Mouse (Mus musculus) cerebellum, adult 11 months (tissue): ENCODE results near the gene Pdss1.
A peak's percentile ranks its signal among the peaks of the same experiment; 100 is the strongest.

Experiments
- DNase-seq: peaks from one replicate; pipeline ENCODE4 v3.0.0; 2022

Gene Pdss1

DNA sequence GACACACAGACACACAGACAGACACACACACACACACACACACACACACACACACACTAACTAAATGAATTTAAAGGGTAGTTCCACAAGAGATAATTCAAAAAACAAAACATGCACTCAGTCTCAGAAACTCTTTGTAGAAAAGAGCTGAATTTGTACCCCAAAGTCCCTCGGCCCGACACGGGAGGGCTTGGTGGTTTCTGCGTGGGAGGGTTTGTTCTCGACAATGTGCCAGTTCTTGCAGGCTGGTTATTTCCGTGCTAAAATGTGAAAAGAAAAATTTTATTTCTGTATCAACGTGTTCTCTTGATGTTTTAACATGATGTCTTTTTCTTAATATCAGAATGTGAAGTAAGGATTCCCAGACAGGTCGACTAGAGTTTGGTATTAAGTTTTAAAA is 66.9 kb downstream of the Pdss1 start:
- no peak for DNase-seq

- no peak for DNase-seq
Observed at GRCm38 (mm10) chr2:22962970-22963369, 67.6 kb downstream of the Pdss1 start.

DNA sequence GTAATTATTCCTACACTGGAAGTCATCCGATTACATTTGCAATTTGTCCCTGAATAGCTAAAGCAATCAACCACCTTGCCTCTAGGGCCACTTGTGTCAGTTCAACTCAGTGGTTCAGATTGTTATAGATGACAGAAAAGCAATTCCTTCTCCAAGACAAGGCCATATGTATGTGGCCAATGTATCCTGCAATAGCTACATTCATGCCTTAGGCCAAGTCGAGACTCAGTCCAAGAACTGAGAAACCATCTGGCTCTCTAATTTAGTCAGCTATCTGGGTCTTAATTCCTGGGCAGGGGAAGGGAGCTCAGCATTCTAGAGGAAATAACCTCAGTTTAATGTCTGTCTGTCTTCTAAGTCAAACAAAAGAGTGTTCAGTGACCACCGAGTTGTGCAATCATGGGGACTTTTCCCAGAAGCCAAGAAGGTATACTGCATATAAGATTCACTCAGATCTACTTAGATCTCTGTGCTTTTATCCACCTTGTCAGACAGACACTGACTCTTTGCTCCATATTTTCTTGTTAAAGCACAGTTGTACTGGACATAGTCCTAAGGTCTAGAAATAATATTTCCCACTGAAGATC is 82.2 kb downstream of the Pdss1 start:
- DNase-seq: peak; percentile 35

DNA sequence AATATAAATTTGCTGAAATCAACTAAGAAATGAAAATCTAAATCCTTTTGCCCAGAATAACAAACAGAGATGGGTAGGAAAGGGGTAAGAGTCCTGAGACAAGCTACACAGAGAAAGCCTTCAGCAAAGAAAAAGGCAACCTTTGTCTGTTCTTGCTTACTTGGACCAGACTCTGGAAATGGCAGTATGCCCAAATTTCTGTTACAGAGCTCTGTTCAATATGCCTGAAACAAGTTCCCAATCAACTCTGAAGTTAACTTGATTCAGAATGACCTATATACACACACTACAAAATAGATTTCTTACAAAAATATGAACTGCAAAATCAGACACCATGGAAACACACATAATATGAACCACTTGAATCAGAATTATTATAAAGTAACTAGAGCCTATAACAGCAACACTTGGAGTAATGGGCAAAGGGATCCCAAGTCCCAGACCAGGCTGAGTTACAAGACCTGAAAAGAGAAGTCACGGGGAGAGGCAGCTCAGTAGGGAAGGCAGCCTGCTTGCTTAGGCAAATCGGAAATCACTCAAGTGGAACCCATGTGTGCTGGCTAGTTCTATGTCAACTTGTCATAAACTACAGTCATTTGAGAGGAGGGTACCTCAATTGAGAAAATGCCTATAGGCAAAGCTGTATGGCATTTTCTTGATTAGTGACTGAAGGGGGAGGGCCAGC is 90.8 kb downstream of the Pdss1 start:
- no peak for DNase-seq
